Mouse (Mus musculus): ENCODE measurements around the gene Dbh. TPM values are rescaled to one million over a fixed set of nuclear protein-coding genes. Genes with fewer than 3 reads are reported as not detected.

Gene Dbh
- polyA plus RNA-seq, 1 experiment from 2014 or later: 2.6 TPM

DNA sequence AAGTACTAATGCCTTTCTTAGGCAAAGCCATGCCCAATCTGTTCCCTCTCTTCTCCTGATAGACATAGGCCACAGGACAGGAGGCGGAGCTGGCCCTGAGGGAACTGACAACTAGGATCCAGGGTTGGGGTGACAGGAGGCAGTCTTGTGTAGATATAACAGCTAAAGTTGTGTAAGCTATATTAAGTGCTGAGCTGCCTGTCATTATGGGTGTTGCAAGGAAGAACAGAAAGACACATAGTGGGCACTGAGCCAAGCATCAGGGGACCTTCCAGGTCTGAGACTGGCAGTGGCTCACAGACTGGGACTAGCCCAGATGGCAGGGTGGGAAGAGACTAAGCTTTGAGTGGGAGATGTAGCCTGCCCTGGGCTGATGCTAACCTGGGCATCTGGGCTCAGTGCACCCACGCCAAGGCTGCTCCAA lies 53.1 kb downstream of the Dbh start:
- H3K36me3 ChIP-seq (ENCODE audit: control insufficient read depth, insufficient read depth, low read length): no peaks in the 10 kb centered on the region
- H3K27me3 ChIP-seq (ENCODE audit: control insufficient read depth, insufficient read depth, low read length): no peaks in the 10 kb centered on the region
- no peaks in the 10 kb centered on the region for H3K9me3 ChIP-seq (ENCODE audit: control insufficient read depth, low read length)
- DNase-seq (ENCODE audit: low spot score): no peak
- 76% methylated on average over 2 of the region's 2 CpGs for WGBS
- H3K4me1 ChIP-seq (replicated peaks; ENCODE audit: control insufficient read depth, insufficient read depth, low read length): no peaks in the 10 kb centered on the region
- no peak overlapping the region for H3K27ac ChIP-seq (ENCODE audit: low read depth, low read length)
- H3K4me2 ChIP-seq (replicated peaks; ENCODE audit: low read depth, low read length): no peak overlapping the region
- no peak overlapping the region for H3K9ac ChIP-seq (ENCODE audit: low read depth, low read length)
- ATAC-seq (ENCODE audit: low FRiP score): no peak
- no peak overlapping the region for H3K4me3 ChIP-seq (ENCODE audit: low read depth, low read length)

GRCm38 (mm10) chr2:27218569-27218968 lies 53.5 kb downstream of the Dbh start:
- WGBS: 86% methylated on average over 8 of the region's 8 CpGs
- ATAC-seq (ENCODE audit: low FRiP score) (no peak), DNase-seq (ENCODE audit: low spot score) (no peak)
- no peak overlapping the region for H3K27ac ChIP-seq (ENCODE audit: low read depth, low read length)
- H3K9me3 ChIP-seq (ENCODE audit: control insufficient read depth, low read length): no peaks in the 10 kb centered on the region
- H3K4me3 ChIP-seq (ENCODE audit: low read depth, low read length): no peak overlapping the region
- H3K36me3 ChIP-seq (ENCODE audit: control insufficient read depth, insufficient read depth, low read length): no peaks in the 10 kb centered on the region
- H3K4me2 ChIP-seq (replicated peaks; ENCODE audit: low read depth, low read length): no peak overlapping the region
- H3K27me3 ChIP-seq (ENCODE audit: control insufficient read depth, insufficient read depth, low read length): no peaks in the 10 kb centered on the region
- H3K4me1 ChIP-seq (replicated peaks; ENCODE audit: control insufficient read depth, insufficient read depth, low read length): no peaks in the 10 kb centered on the region
- no peak overlapping the region for H3K9ac ChIP-seq (ENCODE audit: low read depth, low read length)

DNA sequence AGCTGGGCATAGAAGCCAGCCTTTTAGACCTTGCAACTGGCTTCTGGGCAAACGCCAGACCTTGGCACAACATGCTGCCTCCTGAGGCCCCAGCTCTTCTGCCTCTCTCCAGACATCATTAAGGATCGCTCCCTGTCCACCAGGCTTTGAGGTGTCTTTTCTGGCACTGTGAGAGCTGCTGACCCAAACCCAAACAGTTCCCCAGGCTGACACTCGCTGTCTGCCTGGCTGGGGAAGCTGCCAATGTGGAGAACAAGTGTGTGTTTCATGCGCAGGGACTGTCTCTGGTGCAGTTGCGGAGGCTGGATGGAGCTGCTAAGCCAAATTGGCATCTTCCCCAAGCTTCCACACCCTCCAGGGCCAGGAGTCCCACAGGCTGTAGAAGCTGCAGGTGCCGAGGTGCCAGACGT lies 58.0 kb downstream of the Dbh start:
- H3K4me2 ChIP-seq (replicated peaks; ENCODE audit: low read depth, low read length): no peak overlapping the region
- no peaks in the 10 kb centered on the region for H3K4me1 ChIP-seq (replicated peaks; ENCODE audit: control insufficient read depth, insufficient read depth, low read length)
- H3K4me3 ChIP-seq (ENCODE audit: low read depth, low read length): no peak overlapping the region
- no peak overlapping the region for H3K27ac ChIP-seq (ENCODE audit: low read depth, low read length)
- H3K36me3 ChIP-seq (ENCODE audit: control insufficient read depth, insufficient read depth, low read length): no peaks in the 10 kb centered on the region
- ATAC-seq (ENCODE audit: low FRiP score) (no peak), DNase-seq (ENCODE audit: low spot score) (no peak)
- H3K9ac ChIP-seq (ENCODE audit: low read depth, low read length): no peak overlapping the region
- no peaks in the 10 kb centered on the region for H3K9me3 ChIP-seq (ENCODE audit: control insufficient read depth, low read length)
- WGBS: 88% methylated on average over 7 of the region's 7 CpGs
- no peaks in the 10 kb centered on the region for H3K27me3 ChIP-seq (ENCODE audit: control insufficient read depth, insufficient read depth, low read length)

DNA sequence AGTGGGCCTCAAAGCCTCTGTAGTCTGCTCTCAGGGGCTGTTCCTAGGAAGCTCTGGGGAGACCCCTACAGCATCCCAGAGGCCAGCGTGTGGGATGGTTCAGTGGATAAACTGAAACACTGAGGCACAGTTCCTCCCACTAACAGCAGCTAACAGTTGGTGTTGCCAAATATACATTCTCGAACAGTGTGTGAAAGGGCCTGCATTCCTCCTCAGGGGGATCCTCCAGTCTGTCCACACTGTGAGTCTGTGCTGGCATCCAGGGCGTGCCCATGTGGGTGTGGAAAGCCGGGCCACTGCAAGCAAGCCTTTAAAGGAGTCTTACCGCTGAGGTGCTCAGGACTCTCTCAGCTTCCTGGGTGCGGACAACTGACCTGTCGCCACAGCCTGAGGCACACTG lies 61.5 kb downstream of the Dbh start:
- ATAC-seq (ENCODE audit: low FRiP score) (no peak), DNase-seq (ENCODE audit: low spot score) (no peak)
- Histone ChIP-seq H3K9me3 (ENCODE audit: control insufficient read depth, low read length) (no peaks in the 10 kb centered on the region), H3K27ac (ENCODE audit: low read depth, low read length) (no peak overlapping the region), H3K4me2 (replicated peaks; ENCODE audit: low read depth, low read length) (no peak overlapping the region), H3K4me1 (replicated peaks; ENCODE audit: control insufficient read depth, insufficient read depth, low read length) (no peaks in the 10 kb centered on the region), H3K4me3 (ENCODE audit: low read depth, low read length) (no peak overlapping the region), H3K9ac (ENCODE audit: low read depth, low read length) (no peak overlapping the region), H3K27me3 (ENCODE audit: control insufficient read depth, insufficient read depth, low read length) (no peaks in the 10 kb centered on the region), H3K36me3 (ENCODE audit: control insufficient read depth, insufficient read depth, low read length) (no peaks in the 10 kb centered on the region)
- 72% methylated on average over 7 of the region's 7 CpGs for WGBS

DNA sequence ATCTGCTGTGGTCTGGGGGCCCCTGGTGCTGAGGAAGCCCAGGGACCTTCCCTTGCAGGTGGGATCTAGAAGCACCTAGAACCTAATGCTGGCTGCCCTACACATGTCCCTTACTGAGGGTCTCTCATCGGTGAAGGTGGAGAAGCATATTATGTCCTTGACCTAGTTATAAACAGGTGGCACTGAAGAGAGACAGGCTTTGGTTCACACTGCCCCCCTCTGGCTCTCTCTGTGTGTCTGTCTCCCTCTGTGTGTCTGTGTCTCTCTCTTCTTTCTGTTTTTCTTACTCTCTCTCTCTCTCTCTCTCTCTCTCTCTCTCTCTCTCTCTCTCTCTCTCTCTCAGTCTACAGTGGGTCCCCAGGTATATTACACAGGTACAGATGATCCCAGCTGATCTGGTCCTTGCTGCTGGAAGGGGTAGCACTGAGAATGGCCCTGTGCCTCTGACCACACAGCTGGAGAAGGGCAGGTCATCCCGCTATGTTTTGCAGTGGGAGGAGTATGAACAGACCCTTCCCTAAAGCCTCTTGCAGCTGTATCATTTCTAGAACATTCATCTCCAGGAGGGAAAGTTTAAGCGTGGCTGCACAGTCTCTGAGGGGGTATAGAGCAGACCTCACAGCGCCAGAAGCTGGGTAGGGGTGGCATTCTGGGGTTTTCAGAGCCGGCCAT lies 63.9 kb downstream of the Dbh start:
- H3K27me3 ChIP-seq (ENCODE audit: control insufficient read depth, insufficient read depth, low read length): no peaks in the 10 kb centered on the region
- ATAC-seq (ENCODE audit: low FRiP score) (no peak), DNase-seq (ENCODE audit: low spot score) (no peak)
- H3K4me3 ChIP-seq (ENCODE audit: low read depth, low read length): no peak overlapping the region
- no peak overlapping the region for H3K4me2 ChIP-seq (replicated peaks; ENCODE audit: low read depth, low read length)
- H3K36me3 ChIP-seq (ENCODE audit: control insufficient read depth, insufficient read depth, low read length): no peaks in the 10 kb centered on the region
- H3K4me1 ChIP-seq (replicated peaks; ENCODE audit: control insufficient read depth, insufficient read depth, low read length): no peaks in the 10 kb centered on the region
- 77% methylated on average over 5 of the region's 5 CpGs for WGBS
- no peak overlapping the region for H3K27ac ChIP-seq (ENCODE audit: low read depth, low read length)
- H3K9me3 ChIP-seq (ENCODE audit: control insufficient read depth, low read length): no peaks in the 10 kb centered on the region
- no peak overlapping the region for H3K9ac ChIP-seq (ENCODE audit: low read depth, low read length)

- no peaks in the 10 kb centered on the region for H3K27me3 ChIP-seq (ENCODE audit: control insufficient read depth, insufficient read depth, low read length)
- ATAC-seq (ENCODE audit: low FRiP score) (no peak), DNase-seq (ENCODE audit: low spot score) (no peak)
- no peak overlapping the region for H3K9ac ChIP-seq (ENCODE audit: low read depth, low read length)
- WGBS: 78% methylated on average over 2 of the region's 2 CpGs
- no peak overlapping the region for H3K4me2 ChIP-seq (replicated peaks; ENCODE audit: low read depth, low read length)
- H3K4me3 ChIP-seq (ENCODE audit: low read depth, low read length): no peak overlapping the region
- no peak overlapping the region for H3K27ac ChIP-seq (ENCODE audit: low read depth, low read length)
- no peaks in the 10 kb centered on the region for H3K36me3 ChIP-seq (ENCODE audit: control insufficient read depth, insufficient read depth, low read length)
- no peaks in the 10 kb centered on the region for H3K9me3 ChIP-seq (ENCODE audit: control insufficient read depth, low read length)
- H3K4me1 ChIP-seq (replicated peaks; ENCODE audit: control insufficient read depth, insufficient read depth, low read length): no peaks in the 10 kb centered on the region
Measured at GRCm38 (mm10) chr2:27229481-27230105, 64.6 kb downstream of the Dbh start.

GRCm38 (mm10) chr2:27232376-27232775 lies 67.3 kb downstream of the Dbh start:
- no peaks in the 10 kb centered on the region for H3K4me1 ChIP-seq (replicated peaks; ENCODE audit: control insufficient read depth, insufficient read depth, low read length)
- DNase-seq (ENCODE audit: low spot score) (no peak), ATAC-seq (ENCODE audit: low FRiP score) (no peak)
- no peak overlapping the region for H3K4me3 ChIP-seq (ENCODE audit: low read depth, low read length)
- WGBS: 38% methylated on average over 7 of the region's 7 CpGs
- H3K9me3 ChIP-seq (ENCODE audit: control insufficient read depth, low read length): no peaks in the 10 kb centered on the region
- H3K27me3 ChIP-seq (ENCODE audit: control insufficient read depth, insufficient read depth, low read length): no peaks in the 10 kb centered on the region; the same call in 1 of the 2 replicates
- no peaks in the 10 kb centered on the region for H3K36me3 ChIP-seq (ENCODE audit: control insufficient read depth, insufficient read depth, low read length)
- no peak overlapping the region for H3K27ac ChIP-seq (ENCODE audit: low read depth, low read length)
- H3K4me2 ChIP-seq (replicated peaks; ENCODE audit: low read depth, low read length): no peak overlapping the region
- no peak overlapping the region for H3K9ac ChIP-seq (ENCODE audit: low read depth, low read length)

Other genes with a start within 250 kb of the Dbh start
- gene Surf2, start 248.9 kb upstream of the Dbh start, polyA plus RNA-seq (2014; fragmentation: Nextera tagmentation; extraction: Ambion mirVana): 44.6 and 50.7 TPM in 2 replicates
- 52.9 and 53.9 TPM in 2 replicates for gene Surf1, start 248.7 kb upstream of the Dbh start, polyA plus RNA-seq (2014; fragmentation: Nextera tagmentation; extraction: Ambion mirVana)
- 140 and 143 TPM in 2 replicates for gene Surf4, start 231.3 kb upstream of the Dbh start, polyA plus RNA-seq (2014; fragmentation: Nextera tagmentation; extraction: Ambion mirVana)
- gene Stkld1, start 231.2 kb upstream of the Dbh start, polyA plus RNA-seq (2014; fragmentation: Nextera tagmentation; extraction: Ambion mirVana): not detected in 2 replicates
- gene Rexo4, start 200.8 kb upstream of the Dbh start, polyA plus RNA-seq (2014; fragmentation: Nextera tagmentation; extraction: Ambion mirVana): 48.5 and 50.5 TPM in 2 replicates
- not detected in 2 replicates for gene Adamts13, start 191.8 kb upstream of the Dbh start, polyA plus RNA-seq (2014; fragmentation: Nextera tagmentation; extraction: Ambion mirVana)
- gene Cacfd1, start 155.3 kb upstream of the Dbh start, polyA plus RNA-seq (2014; fragmentation: Nextera tagmentation; extraction: Ambion mirVana): 91.7 and 98.9 TPM in 2 replicates
- gene Slc2a6, start 137.2 kb upstream of the Dbh start, polyA plus RNA-seq (2014; fragmentation: Nextera tagmentation; extraction: Ambion mirVana): 1.1 and 2.3 TPM in 2 replicates
- gene Mymk, start 93.1 kb upstream of the Dbh start, polyA plus RNA-seq (2014; fragmentation: Nextera tagmentation; extraction: Ambion mirVana): 1.9 and 3.6 TPM in 2 replicates
- 5.6 and 6.2 TPM in 2 replicates for gene Adamtsl2, start 85.9 kb upstream of the Dbh start, polyA plus RNA-seq (2014; fragmentation: Nextera tagmentation; extraction: Ambion mirVana)
- gene Fam163b, start 22.7 kb upstream of the Dbh start, polyA plus RNA-seq (2014; fragmentation: Nextera tagmentation; extraction: Ambion mirVana): 0.23 and 0.43 TPM in 2 replicates
- gene Sardh, start 83.1 kb downstream of the Dbh start, polyA plus RNA-seq (2014; fragmentation: Nextera tagmentation; extraction: Ambion mirVana): 3.1 and 5.5 TPM in 2 replicates